8 mouse cellular contexts compared by ENCODE assay signal in the genomic region with DNA sequence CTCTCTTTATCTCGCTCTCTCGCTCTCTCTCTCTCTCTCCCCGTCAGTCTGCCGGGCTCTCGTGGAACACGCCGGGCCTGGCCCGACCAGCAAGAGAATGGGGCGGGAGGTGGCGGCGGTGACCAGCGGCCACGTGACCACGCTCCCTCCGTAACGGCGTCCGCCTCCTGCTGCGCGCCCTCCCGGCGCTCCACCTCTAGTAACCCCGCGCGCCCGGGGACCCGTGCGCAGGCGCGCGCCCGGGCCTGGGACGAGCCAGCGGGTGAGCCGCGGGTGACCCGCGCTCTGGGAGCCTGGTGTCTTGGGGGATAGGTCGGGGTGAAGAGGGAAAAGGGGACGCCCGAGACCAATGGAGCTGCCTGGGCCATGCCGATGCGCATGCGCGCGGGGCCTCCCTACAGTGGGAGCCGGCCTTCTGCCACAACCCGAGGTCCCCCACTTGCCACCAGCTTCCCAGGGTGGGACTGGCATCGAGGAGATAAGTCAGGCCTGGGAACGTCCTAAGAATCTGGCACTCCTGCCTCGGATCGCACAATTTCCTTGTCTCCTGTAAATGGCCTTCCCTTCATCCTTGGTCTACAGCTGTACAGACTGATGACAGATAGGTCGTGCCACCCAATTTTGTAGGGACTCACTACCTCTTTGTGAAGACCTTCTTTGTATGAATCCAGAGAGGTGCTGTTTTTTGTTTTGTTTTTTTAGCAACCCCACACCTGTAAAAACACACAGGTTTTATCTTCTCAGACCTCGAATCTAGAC. TPM values are rescaled to one million over a fixed set of nuclear protein-coding genes. Genes with fewer than 3 reads are reported as not detected.
A peak's percentile ranks its signal among the peaks of the same experiment; 100 is the strongest.
DNase-seq lines count a peak whose midpoint lies in the region; ATAC-seq and TF ChIP-seq lines count a peak whose summit lies in the region.

TSS of gene Tbc1d5 (minus strand) at position 158 of the 759 bp plus-strand sequence.

- no peaks in the 10 kb centered on the region for H3K36me3 ChIP-seq in ES-E14 (ENCODE audit: control insufficient read depth, insufficient read depth, low read length, poor library complexity, severe bottlenecking)
- no peaks in the 10 kb centered on the region for H3K36me3 ChIP-seq in forebrain, embryonic 15.5 days

- intact Hi-C loops in heart, postnatal 25 days (cut with DNase I) = loop anchor here (10.0 kb wide), 1 partner anchor 195 kb away; no protein-coding TSS in a partner anchor

- peak within 1 kb of the TSS; percentile 54 for H3K27ac ChIP-seq in ES-E14 (ENCODE audit: insufficient read depth, low read depth, low read length, poor library complexity, severe bottlenecking)
- H3K27ac ChIP-seq in forebrain, embryonic 15.5 days (replicated peaks) = peak within 1 kb of the TSS; percentile 97

- peak; percentile 49 for DNase-seq in ES-E14 (ENCODE audit: low read depth, low spot score)
- DNase-seq in cerebellum, adult 11-12 months = peak; percentile 96
- peak; percentile 89 for DNase-seq in heart, postnatal 25 days (ENCODE audit: low spot score)
- peak; percentile 90 to 96 for DNase-seq in layer of hippocampus, adult 18-20 months (ENCODE audit: low spot score in 2 of 2)
- peak; percentile 91 for DNase-seq in lung, adult 2 months
- peak; percentile 74 to 77 for DNase-seq in thymus, adult 18-20 months

- peak within 1 kb of the TSS; percentile 98 for H3K9ac ChIP-seq in ES-E14 (ENCODE audit: insufficient read depth, low read depth, low read length, poor library complexity, severe bottlenecking)
- H3K9ac ChIP-seq in forebrain, embryonic 15.5 days (replicated peaks) = peak within 1 kb of the TSS; percentile 96

- H3K9me3 ChIP-seq in ES-E14 (ENCODE audit: control insufficient read depth, insufficient read depth, low read depth, low read length) = no peaks in the 10 kb centered on the region
- no peaks in the 10 kb centered on the region for H3K9me3 ChIP-seq in forebrain, embryonic 15.5 days

- TF ChIP-seq CTCF in lung, adult 2 months (IDR thresholded peaks at IDR 0.05; ENCODE audit: insufficient read depth, low read length) = no peak

- TF ChIP-seq POLR2A in lung, adult 2 months (IDR thresholded peaks at IDR 0.05; ENCODE audit: borderline replicate concordance, extremely low read depth, low read depth, low read length) = peak; percentile 87

- WGBS in forebrain, embryonic 15.5 days = 2% methylated on average over 52 of the region's 54 CpGs
- WGBS in lung, adult 2 months = 2% methylated on average over 54 of the region's 54 CpGs

- peak; percentile 93 for ATAC-seq in forebrain, embryonic 15.5 days (replicated peaks)
- ATAC-seq in neutrophil, adult 5-6 weeks (ENCODE audit: extremely low read depth, insufficient number of reproducible peaks, low FRiP score, poor library complexity, severe bottlenecking) = peak; percentile 86

- H3K4me3 ChIP-seq in ES-E14 (ENCODE audit: insufficient read depth in 1 of 2, low read depth in 1 of 2, low read length in 2 of 2, poor library complexity in 1 of 2, severe bottlenecking in 1 of 2) = peak within 1 kb of the TSS; percentile 71 to 98
- H3K4me3 ChIP-seq in forebrain, embryonic 15.5 days = peak within 1 kb of the TSS; percentile 73
- H3K4me3 ChIP-seq in lung, adult 2 months (replicated peaks; ENCODE audit: extremely low read depth, low read depth, low read length) = peak within 1 kb of the TSS; percentile 90

- H3K4me1 ChIP-seq in ES-E14 (ENCODE audit: control insufficient read depth in 2 of 2, insufficient read depth in 2 of 2, low read length in 2 of 2, poor library complexity in 1 of 2) = no peaks in the 10 kb centered on the region
- H3K4me1 ChIP-seq in forebrain, embryonic 15.5 days = peaks cover 11% of the 10 kb centered on the region
- peaks cover 8% of the 10 kb centered on the region for H3K4me1 ChIP-seq in lung, adult 2 months (ENCODE audit: control insufficient read depth, insufficient read depth, low read length)

- peak within 1 kb of the TSS; percentile 72 for H3K4me2 ChIP-seq in forebrain, embryonic 15.5 days (replicated peaks)

- in situ Hi-C loops in ES-E14 (cut with MboI; ENCODE audit: low sequenced_read_pairs in 2 of 2, unreplicated experiment in 2 of 2) = no loop called here

- H3K27me3 ChIP-seq in forebrain, embryonic 15.5 days = no peaks in the 10 kb centered on the region

TF ChIP-seq in ES-E14, 5 proteins besides CTCF, POLR2A, EP300 and RAD21:
- TF ChIP-seq ZC3H11A (IDR thresholded peaks at IDR 0.05; ENCODE audit: borderline replicate concordance, low read depth, low read length) (no peak), HCFC1 (IDR thresholded peaks at IDR 0.05; ENCODE audit: borderline replicate concordance, insufficient read depth, low read length) (0 out of 2 replicates have a peak, but pooled peaks have one; percentile 39)
TF ChIP-seq in ES-E14: peak in this region for 1.

RNA-seq across cellular contexts. Expression of gene Tbc1d5, which starts in this region (rescaled TPM):
- total RNA-seq in ES-E14 (2012; rRNA removed) = 2.3 and 3.8 TPM in 2 replicates
- polyA plus RNA-seq in forebrain, embryonic 15.5 days (2015; fragmentation: Nextera tagmentation; extraction: Ambion mirVana) = 6.9 and 7.1 TPM in 2 replicates
- total RNA-seq in heart, postnatal 25 days (2021) = 10 to 100 TPM; 16.2 to 17.2 TPM
- total RNA-seq in layer of hippocampus, adult 18-20 months (2021) = 10 to 100 TPM; 25.5 to 27.6 TPM
- 9.5 and 11.6 TPM in 2 replicates for polyA plus RNA-seq in lung, adult 2 months (2012; rRNA removed)
- 45.3 and 48.0 TPM in 2 replicates for total RNA-seq in neutrophil, adult 5-6 weeks (2017)

Comparison
In these comparisons a context has a peak if more than half of its experiments do, and no peak if none do; other contexts are left out.
1. Peak in every context shown above with its lines: DNase-seq, ATAC-seq, H3K4me3 ChIP-seq and H3K27ac ChIP-seq.